Mouse (Mus musculus) cortical plate, adult 2 months (tissue): Measurements from ENCODE around the gene Tas2r143. TPM values are rescaled to one million over a fixed set of nuclear protein-coding genes. Genes with fewer than 3 reads are reported as not detected.

Source experiments
- H3K27ac ChIP-seq: fragments of 200-500 bp; 2 replicates; pipeline ENCODE4 v1.5.1; 2012; ENCODE audit warnings: low read length, control low read depth, inconsistent platforms; ENCODE audit not compliant: insufficient read depth
- H3K4me1 ChIP-seq: fragments of 200-500 bp; 2 replicates; pipeline ENCODE4 v1.6.1; 2011; ENCODE audit warnings: low read length; ENCODE audit not compliant: control insufficient read depth, insufficient read depth
- H3K4me3 ChIP-seq: fragments of 200-500 bp; 2 replicates; pipeline ENCODE4 v1.5.1; 2011; ENCODE audit warnings: mild to moderate bottlenecking, low read length, control low read depth; ENCODE audit not compliant: insufficient read depth
- CTCF ChIP-seq: fragments of 200-500 bp; IDR thresholded peaks from 2 replicates; pipeline ENCODE4 v1.5.1; 2011; ENCODE audit warnings: mild to moderate bottlenecking, control low read depth, low read length; ENCODE audit not compliant: insufficient read depth; ENCODE audit errors: extremely low read depth
- POLR2A ChIP-seq: fragments of 200-500 bp; IDR thresholded peaks from 2 replicates; pipeline ENCODE4 v1.6.1; 2011; ENCODE audit warnings: mild to moderate bottlenecking, low read length, control low read depth; ENCODE audit not compliant: insufficient read depth; ENCODE audit errors: extremely low read depth
- polyA plus RNA-seq: library from polyadenylated mRNA; depleted of rRNA; stranded (reverse); fragments of >200 nt; gene quantifications from 2 replicates; pipeline ENCODE4 v1.2.3, GENCODE M21; 2012; rRNA removed

Gene Tas2r143
- polyA plus RNA-seq, 1 experiment = 0.13 TPM

DNA sequence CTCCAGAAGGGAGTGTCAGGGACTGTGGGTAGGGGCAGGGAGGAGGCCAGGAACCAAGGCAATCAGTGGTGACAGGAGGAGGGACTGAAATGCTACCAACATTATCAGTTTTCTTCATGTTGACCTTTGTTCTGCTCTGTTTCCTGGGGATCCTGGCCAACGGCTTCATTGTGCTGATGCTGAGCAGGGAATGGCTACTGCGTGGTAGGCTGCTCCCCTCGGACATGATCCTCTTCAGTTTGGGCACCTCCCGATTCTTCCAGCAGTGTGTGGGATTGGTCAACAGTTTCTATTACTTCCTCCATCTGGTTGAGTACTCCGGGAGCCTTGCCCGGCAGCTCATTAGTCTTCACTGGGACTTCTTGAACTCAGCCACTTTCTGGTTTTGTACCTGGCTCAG lies 34.4 kb downstream of the Tas2r143 start, which contains the start of gene Tas2r126:
TSS of gene Tas2r126 (plus strand) at position 90 of the 400 bp plus-strand sequence.
- Histone ChIP-seq H3K4me3 (no peak within 1 kb of the TSS), H3K4me1 (no peaks in the 10 kb centered on the region), H3K27ac (no peak within 1 kb of the TSS)
- TF ChIP-seq POLR2A (no peak), CTCF (no peak)

GRCm38 (mm10) chr6:42435490-42435889 lies 35.5 kb downstream of the Tas2r143 start:
- no peak for TF ChIP-seq POLR2A
- Histone ChIP-seq H3K4me1 (no peaks in the 10 kb centered on the region), H3K27ac (no peak overlapping the region), H3K4me3 (no peak overlapping the region)

GRCm38 (mm10) chr6:42441395-42441794 lies 41.4 kb downstream of the Tas2r143 start:
- TF ChIP-seq CTCF (no peak), POLR2A (no peak)
- H3K4me3 ChIP-seq = no peak overlapping the region
- H3K27ac ChIP-seq = no peak overlapping the region

GRCm38 (mm10) chr6:42444491-42444890 lies 44.5 kb downstream of the Tas2r143 start:
- Histone ChIP-seq H3K4me3 (no peak overlapping the region), H3K27ac (no peak overlapping the region), H3K4me1 (no peaks in the 10 kb centered on the region)
- no peak for TF ChIP-seq CTCF
- TF ChIP-seq POLR2A = no peak

More at GRCm38 (mm10) chr6:42441395-42441794, 41.4 kb downstream of the Tas2r143 start:
- H3K4me1 ChIP-seq = no peaks in the 10 kb centered on the region

DNA sequence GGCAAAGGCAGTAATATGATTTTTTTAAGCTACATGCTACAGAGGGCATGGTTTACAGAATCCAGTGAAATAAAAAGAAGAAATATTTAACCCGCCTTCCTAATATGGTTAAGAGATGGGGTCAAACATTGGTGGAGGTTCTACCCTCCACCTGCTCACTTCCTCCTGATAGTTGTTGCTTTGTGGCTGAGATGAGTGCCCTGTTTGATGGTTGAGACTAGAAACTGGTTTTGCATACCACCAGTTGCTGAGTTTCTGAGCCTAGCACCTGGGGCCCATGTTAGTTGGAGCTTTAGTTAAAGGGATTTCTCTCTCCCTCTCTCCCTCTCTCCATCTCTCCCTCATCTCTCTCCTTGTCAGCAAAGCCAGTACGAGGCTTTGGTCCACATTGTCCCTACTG lies 47.3 kb downstream of the Tas2r143 start:
- TF ChIP-seq POLR2A = no peak
- Histone ChIP-seq H3K27ac (no peak overlapping the region), H3K4me1 (no peaks in the 10 kb centered on the region), H3K4me3 (no peak overlapping the region)

Other genes starting within 250 kb of the Tas2r143 start
- not detected in 2 replicates for gene Tas2r144, start 184.9 kb upstream of the Tas2r143 start, polyA plus RNA-seq
- gene Gstk1, start 154.3 kb upstream of the Tas2r143 start, polyA plus RNA-seq = 26.1 and 27.9 TPM in 2 replicates
- not detected in 2 replicates for gene Tmem139, start 138.3 kb upstream of the Tas2r143 start, polyA plus RNA-seq
- gene Casp2, start 135.3 kb upstream of the Tas2r143 start, polyA plus RNA-seq = 19.7 and 23.4 TPM in 2 replicates
- gene Clcn1, start 113.6 kb upstream of the Tas2r143 start, polyA plus RNA-seq = 6.3 and 6.8 TPM in 2 replicates
- gene Fam131b, start 75.6 kb upstream of the Tas2r143 start, polyA plus RNA-seq = 88.0 and 88.1 TPM in 2 replicates
- gene Zyx, start 50.6 kb upstream of the Tas2r143 start, polyA plus RNA-seq = 51.8 and 56.3 TPM in 2 replicates
- gene Epha1, start 27.0 kb upstream of the Tas2r143 start, polyA plus RNA-seq = 0.23 and 0.25 TPM in 2 replicates
- gene Tas2r135, start 5.2 kb downstream of the Tas2r143 start, polyA plus RNA-seq = 0.19 TPM in 2 replicates
- 0.10 TPM in 1 of 2 replicates, not detected in the other for gene Tas2r126, start 34.3 kb downstream of the Tas2r143 start, polyA plus RNA-seq
- gene Olfr458, start 65.0 kb downstream of the Tas2r143 start, polyA plus RNA-seq = not detected in 2 replicates
- gene Olfr457, start 76.1 kb downstream of the Tas2r143 start, polyA plus RNA-seq = not detected in 2 replicates
- not detected in 2 replicates for gene Olfr456, start 87.0 kb downstream of the Tas2r143 start, polyA plus RNA-seq
- not detected in 2 replicates for gene Olfr455, start 147.3 kb downstream of the Tas2r143 start, polyA plus RNA-seq
- gene Tcaf3, start 197.5 kb downstream of the Tas2r143 start, polyA plus RNA-seq = not detected in 2 replicates
- gene Tcaf2, start 245.0 kb downstream of the Tas2r143 start, polyA plus RNA-seq = 0.21 and 0.26 TPM in 2 replicates